Mouse (Mus musculus) urinary bladder, postnatal 14 days (tissue): Measurements from ENCODE around the gene Gm21828.
"Not testable (repeated sequence)": the region's sequence is repeated elsewhere in the genome, so short reads cannot be mapped to it uniquely, and the experiment has no call there.

Source experiments
- DNase-seq: peaks from one replicate; pipeline ENCODE4 v3.0.0; 2021; ENCODE audit warnings: low spot score

Gm21828 gene

DNA sequence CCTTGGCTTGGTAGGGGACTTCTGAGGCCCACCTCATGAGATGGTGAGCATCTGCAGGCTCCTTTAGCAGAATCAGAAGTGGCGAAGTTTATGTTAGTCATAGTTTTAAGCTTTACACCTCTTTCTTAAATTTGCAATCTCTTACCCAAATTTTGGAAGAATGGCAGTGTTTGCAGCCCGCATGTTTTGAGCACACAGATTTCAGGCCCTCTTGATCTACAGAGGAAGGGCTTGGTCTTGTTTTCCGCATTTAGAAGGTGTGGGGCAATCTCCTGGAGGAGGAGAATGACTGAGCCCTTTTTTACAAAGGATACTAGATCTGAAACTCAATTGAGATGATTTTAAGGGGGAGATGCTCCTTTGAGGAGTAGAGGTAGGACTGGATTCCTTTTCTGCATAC is at the start of gene Gm21828:
Gene Gm21828, minus strand, starts transcription at position 101 of the 400 bp plus-strand sequence.
- not testable (repeated sequence) for DNase-seq

GRCm38 (mm10) chrY:13252091-13252490 is 28.4 kb upstream of the Gm21828 start, which contains the start of the genes Gm21440 and Gm21454:
Gene Gm21440 (plus strand): TSS chrY:13252391.
Gene Gm21454 (plus strand): TSS chrY:13252442.
- not testable (repeated sequence) for DNase-seq
